Mouse (Mus musculus): Measurements from ENCODE around the gene Igfbp4. TPM values are rescaled to one million over a fixed set of nuclear protein-coding genes. Genes with fewer than 3 reads are reported as not detected.

The Igfbp4 gene
- polyA plus RNA-seq, 1 experiment from 2014 or later = 440 TPM

DNA sequence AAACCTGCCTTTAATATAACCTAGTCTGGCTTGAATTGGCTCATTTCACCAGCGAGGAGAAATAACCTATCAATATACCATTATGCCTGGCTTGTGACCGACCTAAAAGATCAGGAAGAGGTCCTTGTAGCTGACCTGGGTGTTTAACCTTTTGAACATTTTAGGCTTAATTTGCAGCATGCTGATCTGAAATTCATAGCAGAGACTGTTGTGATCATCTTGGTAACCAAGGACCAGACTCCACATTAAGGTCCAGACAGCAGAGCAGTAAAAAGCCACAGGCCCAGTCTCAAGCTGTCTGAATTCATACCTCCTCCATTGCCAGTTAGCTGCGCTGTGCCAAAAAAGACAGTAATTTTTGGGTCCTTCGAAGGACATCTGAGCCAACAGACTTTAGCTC is 54.7 kb downstream of the Igfbp4 start:
- Histone ChIP-seq H3K4me2 (ENCODE audit: low read depth, low read length) (no peak overlapping the region), H3K9me3 (replicated peaks; ENCODE audit: control insufficient read depth, low read length) (no peaks in the 10 kb centered on the region), H3K36me3 (ENCODE audit: control insufficient read depth, insufficient read depth, low read length) (no peaks in the 10 kb centered on the region), H3K4me1 (ENCODE audit: control insufficient read depth, insufficient read depth, low read length) (no peaks in the 10 kb centered on the region), H3K27me3 (ENCODE audit: control insufficient read depth, insufficient read depth, low read length) (no peaks in the 10 kb centered on the region), H3K27ac (ENCODE audit: low read length) (no peak overlapping the region), H3K4me3 (replicated peaks; ENCODE audit: low read length) (no peak overlapping the region), H3K9ac (ENCODE audit: low read length) (no peak overlapping the region)
- no peak for ATAC-seq (ENCODE audit: insufficient read depth, low FRiP score)
- 76% methylated on average over 4 of the region's 4 CpGs for WGBS

DNA sequence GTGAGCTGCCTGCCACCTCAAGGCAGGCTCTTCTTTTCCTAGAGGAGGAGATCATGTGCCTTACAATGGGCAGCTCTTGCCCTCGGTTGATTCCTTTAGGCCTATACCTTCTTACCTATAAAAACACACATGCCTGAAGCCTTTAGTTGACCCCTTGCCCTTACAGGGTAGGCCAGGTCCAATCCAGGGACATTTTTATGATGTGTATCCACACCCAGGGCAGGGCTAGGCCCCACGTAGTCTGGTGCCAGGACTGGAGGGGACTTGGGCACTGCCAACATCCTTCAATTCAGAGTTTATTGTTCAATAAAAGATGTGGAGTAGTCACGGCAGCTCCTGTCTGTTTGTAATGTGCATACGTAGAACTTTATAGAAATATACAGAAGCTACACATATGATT is 55.4 kb downstream of the Igfbp4 start:
- Histone ChIP-seq H3K9ac (ENCODE audit: low read length) (no peak overlapping the region), H3K4me2 (ENCODE audit: low read depth, low read length) (no peak overlapping the region), H3K4me1 (ENCODE audit: control insufficient read depth, insufficient read depth, low read length) (no peaks in the 10 kb centered on the region), H3K27me3 (ENCODE audit: control insufficient read depth, insufficient read depth, low read length) (no peaks in the 10 kb centered on the region), H3K4me3 (replicated peaks; ENCODE audit: low read length) (no peak overlapping the region), H3K36me3 (ENCODE audit: control insufficient read depth, insufficient read depth, low read length) (no peaks in the 10 kb centered on the region), H3K9me3 (replicated peaks; ENCODE audit: control insufficient read depth, low read length) (no peaks in the 10 kb centered on the region), H3K27ac (ENCODE audit: low read length) (no peak overlapping the region)
- no peak for ATAC-seq (ENCODE audit: insufficient read depth, low FRiP score)
- 69% methylated on average over 4 of the region's 4 CpGs for WGBS

DNA sequence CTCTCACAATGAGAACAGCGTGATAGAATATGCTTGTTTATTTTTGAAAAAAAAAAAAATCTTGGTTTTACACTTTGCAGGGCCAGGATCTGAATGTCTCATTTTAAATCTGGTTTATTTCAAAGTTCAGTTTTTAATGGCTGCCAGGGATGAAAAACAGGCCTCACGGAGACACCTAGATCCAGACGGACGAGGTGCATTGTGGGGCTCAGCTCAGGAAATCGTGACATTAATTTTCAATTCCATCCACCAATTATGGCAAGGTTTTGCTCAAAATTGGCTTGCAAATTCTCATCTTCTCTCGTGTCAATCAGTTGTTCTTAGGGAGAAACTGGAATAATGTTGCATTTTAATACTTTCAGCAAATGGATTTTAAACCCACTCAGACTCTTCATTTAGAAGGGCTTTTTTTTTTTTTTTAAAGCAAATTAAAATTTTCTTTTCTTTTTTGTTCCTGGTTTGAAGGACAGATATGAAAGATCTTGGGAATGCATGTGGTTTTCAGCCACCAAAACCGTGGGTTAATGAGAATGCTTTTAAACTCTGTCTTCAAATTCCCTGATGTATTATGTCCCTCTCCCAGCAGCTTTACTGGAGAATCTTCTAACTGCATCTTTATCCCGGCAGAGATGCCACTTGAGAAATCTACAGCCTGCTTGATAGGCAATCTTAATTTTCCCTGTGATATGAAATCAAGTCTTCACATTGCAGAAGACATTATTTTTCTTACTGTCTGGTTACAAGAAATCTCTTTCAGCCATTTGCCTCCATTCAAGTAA is 56.1 kb downstream of the Igfbp4 start:
- no peaks in the 10 kb centered on the region for H3K9me3 ChIP-seq (replicated peaks; ENCODE audit: control insufficient read depth, low read length)

DNA sequence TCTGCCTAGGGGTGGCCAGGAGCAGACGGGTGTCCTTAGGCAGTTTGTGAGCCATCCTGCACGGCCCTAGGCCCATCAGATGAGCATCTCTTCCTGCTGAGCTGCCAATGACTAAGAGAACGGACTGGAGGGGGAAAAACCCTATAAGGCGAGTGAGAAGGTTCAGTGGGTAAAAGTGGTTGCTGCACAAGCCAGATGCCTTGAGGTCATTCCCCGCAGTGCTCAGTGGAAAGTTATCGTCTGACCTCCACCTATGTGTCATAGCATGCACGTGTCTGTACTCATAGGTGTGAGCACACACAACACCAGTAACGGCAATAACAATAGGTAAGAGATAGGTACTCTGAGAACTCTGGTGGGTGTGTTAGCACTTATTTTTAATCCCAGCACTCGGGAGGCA is 57.9 kb downstream of the Igfbp4 start:
- H3K4me3 ChIP-seq (replicated peaks; ENCODE audit: low read length) = no peak overlapping the region
- H3K9me3 ChIP-seq (replicated peaks; ENCODE audit: control insufficient read depth, low read length) = no peaks in the 10 kb centered on the region
- no peaks in the 10 kb centered on the region for H3K4me1 ChIP-seq (ENCODE audit: control insufficient read depth, insufficient read depth, low read length)
- no peaks in the 10 kb centered on the region for H3K36me3 ChIP-seq (ENCODE audit: control insufficient read depth, insufficient read depth, low read length)
- no peak for ATAC-seq (ENCODE audit: insufficient read depth, low FRiP score)
- H3K27me3 ChIP-seq (ENCODE audit: control insufficient read depth, insufficient read depth, low read length) = no peaks in the 10 kb centered on the region
- H3K27ac ChIP-seq (ENCODE audit: low read length) = no peak overlapping the region
- peak overlapping the region; percentile 11; the same call in 1 of the 2 replicates for H3K9ac ChIP-seq (ENCODE audit: low read length)
- 88% methylated on average over 9 of the region's 9 CpGs for WGBS
- no peak overlapping the region for H3K4me2 ChIP-seq (ENCODE audit: low read depth, low read length)

More for the DNA sequence above, 56.1 kb downstream of the Igfbp4 start:
- no peak for ATAC-seq (ENCODE audit: insufficient read depth, low FRiP score)
- Histone ChIP-seq H3K4me3 (replicated peaks; ENCODE audit: low read length) (no peak overlapping the region), H3K9ac (ENCODE audit: low read length) (no peak overlapping the region), H3K27me3 (ENCODE audit: control insufficient read depth, insufficient read depth, low read length) (no peaks in the 10 kb centered on the region), H3K4me2 (ENCODE audit: low read depth, low read length) (no peak overlapping the region), H3K27ac (ENCODE audit: low read length) (no peak overlapping the region), H3K4me1 (ENCODE audit: control insufficient read depth, insufficient read depth, low read length) (no peaks in the 10 kb centered on the region), H3K36me3 (ENCODE audit: control insufficient read depth, insufficient read depth, low read length) (no peaks in the 10 kb centered on the region)
- 61% methylated on average over 8 of the region's 8 CpGs for WGBS

DNA sequence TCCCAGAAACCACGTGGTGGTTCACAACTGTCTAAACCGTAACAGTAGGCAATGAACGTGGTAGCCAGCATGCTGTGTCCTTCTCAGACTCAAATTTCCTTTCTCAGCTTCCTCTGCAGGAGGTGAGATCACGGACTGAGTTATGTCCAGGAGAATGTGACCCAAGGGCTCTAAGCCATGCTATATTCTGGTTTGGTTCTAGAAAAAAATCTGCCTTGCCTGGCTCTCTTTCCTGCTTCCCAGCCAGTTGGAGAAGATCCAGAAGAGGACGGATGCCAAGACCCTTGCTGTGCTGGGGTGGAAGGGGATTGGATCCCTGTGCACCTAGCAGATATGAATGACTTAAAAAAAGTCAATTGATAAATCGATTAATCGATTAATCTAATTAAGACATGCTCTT is 58.5 kb downstream of the Igfbp4 start:
- Histone ChIP-seq H3K27ac (ENCODE audit: low read length) (no peak overlapping the region), H3K9ac (ENCODE audit: low read length) (no peak overlapping the region), H3K9me3 (replicated peaks; ENCODE audit: control insufficient read depth, low read length) (no peaks in the 10 kb centered on the region), H3K4me3 (replicated peaks; ENCODE audit: low read length) (no peak overlapping the region), H3K4me1 (ENCODE audit: control insufficient read depth, insufficient read depth, low read length) (no peaks in the 10 kb centered on the region), H3K27me3 (ENCODE audit: control insufficient read depth, insufficient read depth, low read length) (no peaks in the 10 kb centered on the region), H3K4me2 (ENCODE audit: low read depth, low read length) (no peak overlapping the region), H3K36me3 (ENCODE audit: control insufficient read depth, insufficient read depth, low read length) (no peaks in the 10 kb centered on the region)
- no peak for ATAC-seq (ENCODE audit: insufficient read depth, low FRiP score)
- 72% methylated on average over 7 of the region's 7 CpGs for WGBS

DNA sequence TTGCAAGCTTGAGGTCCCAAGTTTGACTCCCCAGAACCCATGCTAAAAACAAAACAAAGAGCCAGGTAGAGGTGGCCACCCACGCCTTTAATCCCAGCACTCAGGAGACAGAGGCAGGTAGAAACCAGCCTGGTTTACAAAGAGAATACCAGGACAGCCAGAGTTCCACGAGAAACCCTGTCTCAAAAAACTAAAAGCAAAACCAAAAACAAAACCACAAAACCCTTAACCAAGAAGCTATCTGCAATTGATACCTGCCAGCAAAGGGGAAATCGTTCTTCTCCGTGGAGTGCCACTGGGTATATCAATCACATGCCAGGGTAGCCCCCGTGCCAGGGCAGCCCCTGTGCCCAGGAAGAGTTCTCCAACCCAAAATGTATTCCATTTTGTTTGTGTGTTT is 59.2 kb downstream of the Igfbp4 start:
- Histone ChIP-seq H3K36me3 (ENCODE audit: control insufficient read depth, insufficient read depth, low read length) (no peaks in the 10 kb centered on the region), H3K9ac (ENCODE audit: low read length) (no peak overlapping the region), H3K27me3 (ENCODE audit: control insufficient read depth, insufficient read depth, low read length) (no peaks in the 10 kb centered on the region), H3K4me1 (ENCODE audit: control insufficient read depth, insufficient read depth, low read length) (no peaks in the 10 kb centered on the region), H3K4me3 (replicated peaks; ENCODE audit: low read length) (no peak overlapping the region), H3K4me2 (ENCODE audit: low read depth, low read length) (no peak overlapping the region), H3K9me3 (replicated peaks; ENCODE audit: control insufficient read depth, low read length) (no peaks in the 10 kb centered on the region), H3K27ac (ENCODE audit: low read length) (no peak overlapping the region)
- WGBS = 82% methylated on average over 5 of the region's 5 CpGs
- no peak for ATAC-seq (ENCODE audit: insufficient read depth, low FRiP score)

DNA sequence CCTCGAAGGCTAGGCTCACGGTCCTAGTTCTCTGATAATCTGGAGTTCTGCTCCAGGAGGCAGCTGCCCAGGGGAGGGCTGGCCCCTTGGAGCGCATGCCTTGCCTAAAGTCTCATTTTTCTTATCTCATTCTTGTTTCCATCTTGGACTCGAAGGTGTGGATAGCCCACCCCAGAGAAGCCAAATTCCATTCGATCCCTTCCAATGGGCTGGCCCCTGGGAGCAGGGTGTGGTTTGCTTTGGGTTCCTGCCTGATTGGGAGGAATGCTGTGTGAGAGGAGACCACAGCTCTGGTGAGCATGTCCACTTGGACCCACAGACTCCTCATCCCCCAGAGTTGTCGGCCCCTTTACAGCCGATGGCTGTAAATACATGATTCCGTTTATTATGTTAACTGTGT is 60.6 kb downstream of the Igfbp4 start:
- Histone ChIP-seq H3K27me3 (ENCODE audit: control insufficient read depth, insufficient read depth, low read length) (no peaks in the 10 kb centered on the region), H3K27ac (ENCODE audit: low read length) (no peak overlapping the region), H3K36me3 (ENCODE audit: control insufficient read depth, insufficient read depth, low read length) (no peaks in the 10 kb centered on the region), H3K4me3 (replicated peaks; ENCODE audit: low read length) (no peak overlapping the region), H3K9ac (ENCODE audit: low read length) (no peak overlapping the region), H3K4me2 (ENCODE audit: low read depth, low read length) (no peak overlapping the region), H3K4me1 (ENCODE audit: control insufficient read depth, insufficient read depth, low read length) (peaks cover 7% of the 10 kb centered on the region), H3K9me3 (replicated peaks; ENCODE audit: control insufficient read depth, low read length) (no peaks in the 10 kb centered on the region)
- no peak for ATAC-seq (ENCODE audit: insufficient read depth, low FRiP score)
- WGBS = 60% methylated on average over 8 of the region's 8 CpGs

DNA sequence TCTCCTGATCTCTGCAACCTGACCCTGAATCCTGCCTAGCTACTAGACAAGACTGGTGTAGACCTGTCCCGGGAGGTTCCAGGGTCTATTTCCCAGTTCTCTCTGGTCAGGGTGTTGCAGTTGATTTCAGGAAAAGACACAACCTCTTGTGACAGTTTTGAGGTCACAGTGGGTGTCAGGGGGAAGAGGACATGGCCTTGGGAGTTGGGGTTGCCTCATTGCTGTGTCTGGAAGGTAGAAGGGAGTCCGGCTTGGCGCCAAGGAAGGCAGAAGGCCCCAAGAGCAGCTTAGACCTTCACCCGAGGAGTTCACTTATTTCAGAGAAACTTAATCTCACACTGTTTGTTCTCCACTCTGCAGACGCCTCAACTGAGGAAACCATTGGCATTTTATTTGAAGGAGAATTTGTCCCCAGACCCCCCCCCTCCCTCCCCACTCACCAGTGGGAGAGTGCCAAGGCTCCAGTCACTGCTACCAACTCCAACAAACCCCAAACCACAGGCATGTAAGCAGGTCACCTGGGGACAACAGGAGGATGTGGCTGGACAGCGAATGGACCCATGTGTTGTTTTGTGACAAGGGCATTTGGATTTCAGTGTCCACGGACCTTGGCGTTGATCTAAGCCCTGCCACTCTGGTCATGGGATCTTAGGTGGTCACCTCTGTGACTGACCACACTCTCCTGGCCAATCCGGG is 61.7 kb downstream of the Igfbp4 start:
- no peak for ATAC-seq (ENCODE audit: insufficient read depth, low FRiP score)
- Histone ChIP-seq H3K27me3 (ENCODE audit: control insufficient read depth, insufficient read depth, low read length) (no peaks in the 10 kb centered on the region), H3K9ac (ENCODE audit: low read length) (no peak overlapping the region), H3K4me2 (ENCODE audit: low read depth, low read length) (no peak overlapping the region), H3K4me1 (ENCODE audit: control insufficient read depth, insufficient read depth, low read length) (peaks cover 15% of the 10 kb centered on the region), H3K36me3 (ENCODE audit: control insufficient read depth, insufficient read depth, low read length) (no peaks in the 10 kb centered on the region), H3K27ac (ENCODE audit: low read length) (no peak overlapping the region), H3K9me3 (replicated peaks; ENCODE audit: control insufficient read depth, low read length) (no peaks in the 10 kb centered on the region), H3K4me3 (replicated peaks; ENCODE audit: low read length) (no peak overlapping the region)
- WGBS = 77% methylated on average over 9 of the region's 9 CpGs

Data from stomach, embryonic 16.5 days (tissue).